Mouse (Mus musculus): ENCODE data around the gene Slc47a2.

DNA sequence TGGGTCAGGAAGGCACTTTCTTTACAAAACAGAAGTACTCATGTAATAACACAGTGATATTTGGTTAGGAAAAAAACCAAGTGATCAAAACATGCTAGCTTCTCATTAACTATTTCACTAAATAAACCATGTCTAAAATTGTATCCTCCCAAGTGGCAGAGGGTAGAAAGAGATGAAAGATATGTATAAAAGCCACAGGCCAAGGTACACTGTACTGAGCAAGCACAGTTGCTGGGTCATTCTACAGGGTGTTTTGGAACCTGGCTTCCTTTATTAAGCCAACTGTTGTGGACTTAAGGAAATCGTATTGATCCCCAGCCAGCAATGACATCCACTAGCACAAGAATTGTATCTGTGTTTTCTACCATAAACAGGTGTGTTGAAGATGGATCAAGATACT lies 78.8 kb downstream of the Slc47a2 start:
- TF ChIP-seq CTCF (conservative IDR thresholded peaks at IDR 0.05; ENCODE audit: low read length) (no peak), POU5F1 (IDR thresholded peaks at IDR 0.05; ENCODE audit: borderline replicate concordance, low read length) (no peak)
